Mouse (Mus musculus) CH12.LX (cell line): ENCODE results near the gene Pirb. TPM values are rescaled to one million over a fixed set of nuclear protein-coding genes. Genes with fewer than 3 reads are reported as not detected.

Experiments
- DNase-seq: peaks from one replicate; pipeline ENCODE4 v3.0.0-alpha.2; 2013; ENCODE audit errors: extremely low read depth
- H3K27ac ChIP-seq: 2 replicates; pipeline ENCODE4 v1.5.1; 2012; ENCODE audit warnings: low read depth, mild to moderate bottlenecking, control low read depth, moderate library complexity; ENCODE audit not compliant: insufficient read depth
- H3K27me3 ChIP-seq: replicated peaks from 2 replicates; pipeline ENCODE3; 2012; ENCODE audit warnings: inconsistent platforms
- H3K36me3 ChIP-seq, 2 experiments: replicated peaks in 1 of 2; 2 replicates each; pipeline versions ENCODE3 to v1.6.1; 2012; ENCODE audit warnings: inconsistent platforms in 1 of 2, low read length in 1 of 2, mild to moderate bottlenecking in 1 of 2, mixed read lengths in 1 of 2, moderate library complexity in 1 of 2; ENCODE audit not compliant: control insufficient read depth in 1 of 2, insufficient read depth in 1 of 2
- H3K4me1 ChIP-seq, 2 experiments: 2 replicates each; pipeline ENCODE4 v1.6.1; 2012; ENCODE audit warnings: inconsistent platforms in 1 of 2, moderate library complexity in 1 of 2; ENCODE audit not compliant: insufficient read depth in 2 of 2, control insufficient read depth in 1 of 2
- H3K4me2 ChIP-seq: 2 replicates; pipeline ENCODE4 v1.6.1; 2012; ENCODE audit warnings: low read depth, mild to moderate bottlenecking, control low read depth; ENCODE audit not compliant: poor library complexity, insufficient read depth, severe bottlenecking
- H3K4me3 ChIP-seq, 3 experiments: fragments of 150-350 bp in 1 of 3; sonication (generic) in 1 of 3; replicated peaks in 1 of 3; 2 replicates each; pipeline versions ENCODE3 to v1.5.1; 2011 to 2012; ENCODE audit warnings: low read depth in 2 of 3, low read length in 2 of 3, mild to moderate bottlenecking in 2 of 3, moderate library complexity in 2 of 3, control low read depth in 1 of 3, improper control_type of control experiment in 1 of 3, inconsistent platforms in 1 of 3, mixed read lengths in 1 of 3; ENCODE audit not compliant: poor library complexity in 1 of 3
- H3K79me2 ChIP-seq: replicated peaks from 2 replicates; pipeline ENCODE4 v1.6.1; 2012; ENCODE audit warnings: mild to moderate bottlenecking, moderate library complexity; ENCODE audit not compliant: control insufficient read depth, poor library complexity, insufficient read depth, severe bottlenecking; ENCODE audit errors: extremely low read depth
- H3K9ac ChIP-seq: 2 replicates; pipeline ENCODE4 v1.6.1; 2012; ENCODE audit warnings: low read depth, mild to moderate bottlenecking, control low read depth, moderate library complexity; ENCODE audit not compliant: insufficient read depth
- H3K9me3 ChIP-seq: replicated peaks from 2 replicates; pipeline ENCODE3; 2012; ENCODE audit warnings: low read length, inconsistent platforms, mixed read lengths
- BHLHE40 ChIP-seq: IDR thresholded peaks from 2 replicates; pipeline ENCODE4 v1.6.1; 2011; ENCODE audit warnings: mild to moderate bottlenecking, low read depth, low read length, improper control_type of control experiment
- CHD1 ChIP-seq: IDR thresholded peaks from 2 replicates; pipeline ENCODE4 v1.6.1; 2012; ENCODE audit warnings: low read depth, low read length, improper control_type of control experiment, inconsistent platforms
- CHD2 ChIP-seq: IDR thresholded peaks from 2 replicates; pipeline ENCODE4 v1.6.1; 2011; ENCODE audit warnings: low read length, improper control_type of control experiment
- CTCF ChIP-seq, 2 experiments: IDR thresholded peaks in 1 of 2; conservative IDR thresholded peaks in 1 of 2; 2 replicates each; pipeline ENCODE4 v1.5.1; 2011 to 2012; ENCODE audit warnings: low read depth in 2 of 2, low read length in 2 of 2, improper control_type of control experiment in 1 of 2, inconsistent platforms in 1 of 2, mild to moderate bottlenecking in 1 of 2, moderate library complexity in 1 of 2
- E2F4 ChIP-seq: IDR thresholded peaks from 2 replicates; pipeline ENCODE4 v1.6.1; 2011; ENCODE audit warnings: low read depth, low read length, improper control_type of control experiment; ENCODE audit not compliant: insufficient replicate concordance
- ELF1 ChIP-seq: IDR thresholded peaks from 2 replicates; pipeline ENCODE4 v1.6.1; 2014; ENCODE audit warnings: low read depth, mild to moderate bottlenecking, inconsistent platforms, low read length, improper control_type of control experiment
- EP300 ChIP-seq: IDR thresholded peaks from 2 replicates; pipeline ENCODE4 v1.6.1; 2011; ENCODE audit warnings: low read length, improper control_type of control experiment
- GABPA ChIP-seq: IDR thresholded peaks from 2 replicates; pipeline ENCODE4 v1.6.1; 2012; ENCODE audit warnings: low read depth, low read length, improper control_type of control experiment, inconsistent platforms; ENCODE audit not compliant: insufficient replicate concordance
- IRF4 ChIP-seq: IDR thresholded peaks from 2 replicates; pipeline ENCODE4 v1.6.1; 2014; ENCODE audit warnings: low read depth, mild to moderate bottlenecking, inconsistent platforms, low read length, improper control_type of control experiment
- JUND ChIP-seq: conservative IDR thresholded peaks from 2 replicates; pipeline ENCODE4 v1.6.1; 2011; ENCODE audit warnings: low read depth, low read length, improper control_type of control experiment
- KAT2A ChIP-seq: IDR thresholded peaks from 2 replicates; pipeline ENCODE4 v1.6.1; 2012; ENCODE audit warnings: low read length, improper control_type of control experiment, inconsistent platforms; ENCODE audit not compliant: insufficient replicate concordance
- MAFK ChIP-seq: IDR thresholded peaks from 2 replicates; pipeline ENCODE4 v1.6.1; 2011; ENCODE audit warnings: low read length, improper control_type of control experiment; ENCODE audit not compliant: insufficient replicate concordance
- MAX ChIP-seq: IDR thresholded peaks from 2 replicates; pipeline ENCODE4 v1.6.1; 2011; ENCODE audit warnings: low read length, improper control_type of control experiment
- MYC ChIP-seq: IDR thresholded peaks from 2 replicates; pipeline ENCODE4 v1.6.1; 2011; ENCODE audit warnings: low read depth, mild to moderate bottlenecking, improper control_type of control experiment, low read length
- NELFE ChIP-seq: IDR thresholded peaks from 2 replicates; pipeline ENCODE4 v1.6.1; 2011; ENCODE audit warnings: low read depth, low read length, improper control_type of control experiment
- PAX5 ChIP-seq: IDR thresholded peaks from 2 replicates; pipeline ENCODE4 v1.6.1; 2012; ENCODE audit warnings: low read length, inconsistent platforms, mixed read lengths
- RAD21 ChIP-seq: IDR thresholded peaks from 2 replicates; pipeline ENCODE4 v1.6.1; 2011; ENCODE audit warnings: low read depth, mild to moderate bottlenecking, low read length, improper control_type of control experiment, moderate library complexity
- SIN3A ChIP-seq: IDR thresholded peaks from 2 replicates; pipeline ENCODE4 v1.6.1; 2012; ENCODE audit warnings: low read length, improper control_type of control experiment, inconsistent platforms
- TBP ChIP-seq: conservative IDR thresholded peaks from 2 replicates; pipeline ENCODE4 v1.6.1; 2011; ENCODE audit warnings: low read depth, low read length, improper control_type of control experiment
- TCF12 ChIP-seq: IDR thresholded peaks from 2 replicates; pipeline ENCODE4 v1.6.1; 2014; ENCODE audit warnings: low read depth, mild to moderate bottlenecking, inconsistent platforms, low read length, improper control_type of control experiment
- USF2 ChIP-seq: conservative IDR thresholded peaks from 2 replicates; pipeline ENCODE4 v1.6.1; 2011; ENCODE audit warnings: low read depth, low read length, improper control_type of control experiment
- ZC3H11A ChIP-seq: IDR thresholded peaks from 2 replicates; pipeline ENCODE4 v1.6.1; 2012; ENCODE audit warnings: low read depth, mild to moderate bottlenecking, inconsistent platforms, low read length, improper control_type of control experiment
- ZKSCAN1 ChIP-seq: IDR thresholded peaks from 2 replicates; pipeline ENCODE4 v1.6.1; 2012; ENCODE audit warnings: low read depth, inconsistent platforms, low read length, improper control_type of control experiment, borderline replicate concordance
- dilution Hi-C: fragments of 300-500 bp; cut with MboI; formaldehyde crosslinking; loops from 2 replicates; pipeline ENCODE4 v1.14.3; 2020; ENCODE audit warnings: low sequenced_read_pairs; ENCODE audit not compliant: extremely low pct_unique_long_range_greater_than_20kb, extremely low pct_ligation_motif_present
- in situ Hi-C: fragments of 300-500 bp; cut with MboI; formaldehyde crosslinking; loops from 3 replicates; pipeline ENCODE4 v1.14.3; 2019; ENCODE audit warnings: low sequenced_read_pairs, low pct_ligation_motif_present, low pct_unique_long_range_greater_than_20kb, mixed read lengths
- polyA plus RNA-seq: library from polyadenylated mRNA; unstranded; fragments of >175 nt; gene quantifications from 2 replicates; pipeline ENCODE4 v1.2.1, GENCODE M21; 2012; ENCODE audit warnings: low read depth; ENCODE audit not compliant: insufficient read length
- total RNA-seq, 2 experiments: library from RNA; depleted of rRNA; stranded (reverse); fragments of 300-350 nt in 1 of 2; fragments of >200 nt in 1 of 2; gene quantifications; 2 replicates each; pipeline ENCODE4 v1.2.3; 2012 to 2014

Gene Pirb
- total and polyA plus RNA-seq, 3 experiments, result 2.8 to 10.7 (median 5.0) TPM

- TF ChIP-seq CHD1 (no peak), IRF4 (no peak), TBP (no peak), MYC (no peak), TCF12 (no peak), CHD2 (no peak), MAFK (no peak), RAD21 (no peak), ELF1 (no peak), ZC3H11A (no peak), SIN3A (no peak), ZKSCAN1 (no peak)
- no peaks in the 10 kb centered on the region for H3K9me3 ChIP-seq
- no peak overlapping the region for H3K4me3 ChIP-seq
- dilution Hi-C loops (no loop called here), in situ Hi-C loops (no loop called here)
- no peak for DNase-seq
- H3K27ac ChIP-seq, result no peak overlapping the region
- peaks cover 27 to 75% of the 10 kb centered on the region in 2 experiments for H3K36me3 ChIP-seq
- H3K4me2 ChIP-seq, result no peak overlapping the region
- H3K27me3 ChIP-seq, result no peaks in the 10 kb centered on the region
- no peaks in the 10 kb centered on the region for H3K79me2 ChIP-seq
- peaks cover 0 to 3% of the 10 kb centered on the region in 2 experiments; a peak in 1 of 4 replicates for H3K4me1 ChIP-seq
- H3K9ac ChIP-seq, result no peak overlapping the region
Measured at GRCm38 (mm10) chr7:3683908-3684550, 36.2 kb downstream of the Pirb start.

GRCm38 (mm10) chr7:3677342-3677741 is 42.8 kb downstream of the Pirb start, which contains the start of gene Tmc4:
Gene Tmc4, minus strand, starts transcription at chr7:3677553.
- Histone ChIP-seq H3K9me3 (no peaks in the 10 kb centered on the region), H3K9ac (no peak within 1 kb of the TSS), H3K36me3 (peaks cover 2 to 46% of the 10 kb centered on the region in 2 experiments), H3K27me3 (no peaks in the 10 kb centered on the region), H3K4me1 (peaks cover 0 to 31% of the 10 kb centered on the region in 2 experiments; a peak in 2 of 4 replicates), H3K27ac (no peak within 1 kb of the TSS), H3K79me2 (no peaks in the 10 kb centered on the region), H3K4me3 (no peak within 1 kb of the TSS), H3K4me2 (no peak within 1 kb of the TSS)
- dilution Hi-C loops, result no loop called here
- in situ Hi-C loops, result no loop called here
- TF ChIP-seq JUND (no peak), PAX5 (no peak), BHLHE40 (no peak), EP300 (no peak), NELFE (no peak), ZKSCAN1 (no peak), KAT2A (no peak), MAFK (no peak), MAX (no peak), CTCF (conservative IDR thresholded peaks at IDR 0.05 in 1 of 2, IDR thresholded peaks at IDR 0.05 in 1 of 2; ENCODE audit: low read depth in 2 of 2, low read length in 2 of 2) (no peak), USF2 (no peak), TBP (no peak), RAD21 (no peak), CHD1 (no peak), GABPA (no peak), E2F4 (no peak)
- no peak for DNase-seq
